Mouse (Mus musculus): ENCODE results near the gene Crybb2. TPM values are rescaled to one million over a fixed set of nuclear protein-coding genes. Genes with fewer than 3 reads are reported as not detected.

The Crybb2 gene
- total and polyA plus RNA-seq, 2 experiments from 2014 or later: not detected

DNA sequence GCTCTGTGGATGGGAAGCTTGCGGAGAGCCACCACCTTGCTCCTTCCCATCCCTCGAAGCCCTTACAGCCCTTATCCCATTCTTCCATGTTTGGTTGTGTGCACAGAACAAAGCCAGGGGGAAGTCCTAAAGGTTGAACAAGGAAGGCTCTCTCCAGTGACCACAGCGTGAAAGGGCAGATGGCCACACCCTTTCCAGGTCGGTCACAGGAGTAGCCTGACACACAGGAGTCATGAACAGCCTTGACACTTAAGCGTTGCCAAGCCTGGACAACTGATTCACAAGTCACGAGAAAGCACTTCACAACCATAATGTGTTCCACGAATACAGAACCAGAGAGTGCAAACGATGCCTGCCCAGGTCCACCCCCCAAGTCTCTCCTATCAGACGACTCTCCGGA is 58.0 kb downstream of the Crybb2 start:
- Histone ChIP-seq H3K4me1 (ENCODE audit: control insufficient read depth, insufficient read depth) (peaks cover 34% of the 10 kb centered on the region), H3K4me2 (ENCODE audit: low read depth, low read length) (no peak overlapping the region), H3K4me3 (ENCODE audit: low read depth, low read length) (no peak overlapping the region), H3K36me3 (replicated peaks; ENCODE audit: control insufficient read depth, insufficient read depth, low read length) (no peaks in the 10 kb centered on the region; the same call in 1 of the 2 replicates), H3K9me3 (replicated peaks; ENCODE audit: control insufficient read depth, low read length) (no peaks in the 10 kb centered on the region), H3K27me3 (ENCODE audit: control insufficient read depth, insufficient read depth, low read length) (no peaks in the 10 kb centered on the region), H3K9ac (replicated peaks; ENCODE audit: low read depth, low read length) (no peak overlapping the region), H3K27ac (ENCODE audit: low read depth) (no peak overlapping the region)
- no peak for DNase-seq (ENCODE audit: low spot score)
- WGBS: 78% methylated on average over 10 of the region's 10 CpGs
- TF ChIP-seq CTCF (IDR thresholded peaks at IDR 0.05; ENCODE audit: low read depth) (no peak), EP300 (IDR thresholded peaks at IDR 0.05; ENCODE audit: low read depth) (no peak)
- ATAC-seq (ENCODE audit: insufficient read depth, low read depth): no peak

DNA sequence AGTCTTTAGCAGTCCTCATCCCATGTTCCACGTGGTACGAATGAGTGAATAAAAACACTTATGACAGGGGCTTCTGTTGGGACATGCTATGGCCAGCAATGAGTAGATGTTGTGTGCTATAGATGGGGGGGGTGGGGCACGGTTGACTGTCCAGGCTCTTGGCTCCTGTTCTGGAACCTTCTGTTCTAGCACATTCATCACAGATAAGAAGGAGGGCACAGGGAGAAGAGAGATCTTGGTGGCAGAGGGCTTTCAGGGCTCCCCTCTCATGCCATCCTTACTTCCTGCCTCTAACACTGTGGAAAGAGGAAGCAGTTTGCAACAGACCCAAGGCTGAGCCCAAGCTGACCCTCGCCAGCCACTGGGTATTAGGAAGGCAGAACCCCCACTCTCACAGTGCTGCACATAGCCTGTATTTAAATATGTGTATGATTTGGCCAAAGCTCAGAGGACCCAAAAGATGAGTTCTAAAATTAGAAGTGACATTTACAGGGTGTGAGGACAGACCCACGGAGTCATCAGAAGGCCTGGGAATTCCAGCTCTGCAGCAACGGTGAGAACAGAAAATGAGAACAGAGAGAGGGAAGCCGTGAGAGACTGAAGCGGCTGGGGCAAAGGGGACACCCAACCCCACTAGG is 60.6 kb downstream of the Crybb2 start:
- Histone ChIP-seq H3K27ac (ENCODE audit: low read depth) (peak overlapping the region; percentile 84), H3K9ac (replicated peaks; ENCODE audit: low read depth, low read length) (no peak overlapping the region)

DNA sequence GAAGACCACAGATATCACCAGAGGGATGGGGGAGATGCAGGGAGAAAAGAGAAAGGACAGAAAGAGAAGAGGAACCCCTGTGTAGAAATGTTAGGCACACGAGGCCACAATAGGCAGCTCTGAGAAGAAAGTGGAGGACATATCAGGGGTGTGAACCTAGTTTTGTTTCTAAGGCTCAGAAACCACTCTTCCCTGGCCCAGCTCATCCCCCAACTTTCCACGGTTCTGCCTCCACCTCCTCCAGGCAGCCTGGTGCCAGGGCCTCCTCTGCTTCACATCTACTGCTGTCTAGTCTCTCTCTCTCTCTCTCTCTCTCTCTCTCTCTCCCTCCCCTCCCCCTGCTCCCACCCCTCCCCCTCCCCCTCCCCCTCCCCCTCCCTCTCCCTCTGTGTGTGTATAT is 61.4 kb downstream of the Crybb2 start:
- H3K27me3 ChIP-seq (ENCODE audit: control insufficient read depth, insufficient read depth, low read length): no peaks in the 10 kb centered on the region
- no peaks in the 10 kb centered on the region for H3K9me3 ChIP-seq (replicated peaks; ENCODE audit: control insufficient read depth, low read length)
- no peaks in the 10 kb centered on the region; the same call in 1 of the 2 replicates for H3K36me3 ChIP-seq (replicated peaks; ENCODE audit: control insufficient read depth, insufficient read depth, low read length)
- H3K4me2 ChIP-seq (ENCODE audit: low read depth, low read length): no peak overlapping the region
- peak overlapping the region; percentile 39 for H3K27ac ChIP-seq (ENCODE audit: low read depth)
- H3K4me1 ChIP-seq (ENCODE audit: control insufficient read depth, insufficient read depth): peaks cover 19% of the 10 kb centered on the region
- H3K9ac ChIP-seq (replicated peaks; ENCODE audit: low read depth, low read length): no peak overlapping the region
- 63% methylated on average over 2 of the region's 2 CpGs for WGBS
- H3K4me3 ChIP-seq (ENCODE audit: low read depth, low read length): no peak overlapping the region
- no peak for TF ChIP-seq CTCF (IDR thresholded peaks at IDR 0.05; ENCODE audit: low read depth)
- TF ChIP-seq EP300 (IDR thresholded peaks at IDR 0.05; ENCODE audit: low read depth): no peak
- ATAC-seq (ENCODE audit: insufficient read depth, low read depth): no peak
- DNase-seq (ENCODE audit: low spot score): no peak

More for the DNA sequence above, 60.6 kb downstream of the Crybb2 start:
- Histone ChIP-seq H3K4me3 (ENCODE audit: low read depth, low read length) (0 out of 2 replicates have a peak overlapping the region, but pooled peaks have one; percentile 9), H3K27me3 (ENCODE audit: control insufficient read depth, insufficient read depth, low read length) (no peaks in the 10 kb centered on the region), H3K4me1 (ENCODE audit: control insufficient read depth, insufficient read depth) (peaks cover 26% of the 10 kb centered on the region), H3K36me3 (replicated peaks; ENCODE audit: control insufficient read depth, insufficient read depth, low read length) (no peaks in the 10 kb centered on the region; the same call in 1 of the 2 replicates), H3K4me2 (ENCODE audit: low read depth, low read length) (peak overlapping the region; percentile 46), H3K9me3 (replicated peaks; ENCODE audit: control insufficient read depth, low read length) (no peaks in the 10 kb centered on the region)
- peak; percentile 90 for TF ChIP-seq EP300 (IDR thresholded peaks at IDR 0.05; ENCODE audit: low read depth)
- no peak for TF ChIP-seq CTCF (IDR thresholded peaks at IDR 0.05; ENCODE audit: low read depth)
- 53% methylated on average over 8 of the region's 8 CpGs for WGBS
- ATAC-seq (ENCODE audit: insufficient read depth, low read depth) (peak; percentile 65), DNase-seq (ENCODE audit: low spot score) (peak; percentile 71)

Other genes with a start within 250 kb of the Crybb2 start
- gene Myo18b, start 173.8 kb downstream of the Crybb2 start, total RNA-seq (2014; rRNA removed; ENCODE audit: low replicate concordance): 99.8 and 110 TPM in 2 replicates
- gene Myo18b, start 173.8 kb downstream of the Crybb2 start, polyA plus RNA-seq (2015; fragmentation: Nextera tagmentation; extraction: Ambion mirVana): 23.3 and 26.5 TPM in 2 replicates
- gene Grk3, start 54.3 kb downstream of the Crybb2 start, total RNA-seq (2014; rRNA removed; ENCODE audit: low replicate concordance): 33.8 and 41.8 TPM in 2 replicates
- gene Grk3, start 54.3 kb downstream of the Crybb2 start, polyA plus RNA-seq (2015; fragmentation: Nextera tagmentation; extraction: Ambion mirVana): 12.2 and 12.3 TPM in 2 replicates
- gene Crybb3, start 11.5 kb upstream of the Crybb2 start, total RNA-seq (2014; rRNA removed; ENCODE audit: low replicate concordance): not detected in 2 replicates
- 0.77 and 0.89 TPM in 2 replicates for gene Crybb3, start 11.5 kb upstream of the Crybb2 start, polyA plus RNA-seq (2015; fragmentation: Nextera tagmentation; extraction: Ambion mirVana)
- gene 2900026A02Rik, start 151.1 kb upstream of the Crybb2 start, total RNA-seq (2014; rRNA removed; ENCODE audit: low replicate concordance): 17.0 and 18.9 TPM in 2 replicates
- 8.1 and 10.2 TPM in 2 replicates for gene 2900026A02Rik, start 151.1 kb upstream of the Crybb2 start, polyA plus RNA-seq (2015; fragmentation: Nextera tagmentation; extraction: Ambion mirVana)
- gene Tmem211, start 156.8 kb upstream of the Crybb2 start, total RNA-seq (2014; rRNA removed; ENCODE audit: low replicate concordance): not detected in 2 replicates
- gene Tmem211, start 156.8 kb upstream of the Crybb2 start, polyA plus RNA-seq (2015; fragmentation: Nextera tagmentation; extraction: Ambion mirVana): not detected in 2 replicates
- gene Sgsm1, start 240.7 kb upstream of the Crybb2 start, total RNA-seq (2014; rRNA removed; ENCODE audit: low replicate concordance): 0.35 and 1.1 TPM in 2 replicates
- 0.11 and 0.32 TPM in 2 replicates for gene Sgsm1, start 240.7 kb upstream of the Crybb2 start, polyA plus RNA-seq (2015; fragmentation: Nextera tagmentation; extraction: Ambion mirVana)

Measured in heart, postnatal 0 days (tissue).